Mouse (Mus musculus) liver, adult 2 months (tissue): ENCODE measurements at regions not wholly inside any gene's neighbourhood (a gene's known extent, or its start where the extent isn't known, plus 50 kb on each side); places are given as distances from the start of the nearest gene placed in this dataset.

Experiments
- DNase-seq: peaks from one replicate; pipeline ENCODE4 v3.0.0-alpha.2; 2011; ENCODE audit warnings: low read depth, low spot score; ENCODE audit errors: extremely low read depth
- H3K27ac ChIP-seq: fragments of 200-500 bp; replicated peaks from 2 replicates; pipeline ENCODE4 v1.5.1; 2012; ENCODE audit warnings: low read depth, mild to moderate bottlenecking, control low read depth, inconsistent platforms, low read length; ENCODE audit not compliant: insufficient read depth
- H3K27me3 ChIP-seq: fragments of 200-500 bp; 2 replicates; pipeline ENCODE4 v1.6.1; 2012; ENCODE audit warnings: mild to moderate bottlenecking, moderate library complexity, low read length, inconsistent platforms; ENCODE audit not compliant: control insufficient read depth, insufficient read depth
- H3K36me3 ChIP-seq: fragments of 200-500 bp; 2 replicates; pipeline ENCODE4 v1.6.1; 2012; ENCODE audit warnings: low read length, inconsistent platforms; ENCODE audit not compliant: control insufficient read depth, insufficient read depth
- H3K4me1 ChIP-seq: fragments of 200-500 bp; 2 replicates; pipeline ENCODE4 v1.6.1; 2011; ENCODE audit warnings: low read length; ENCODE audit not compliant: control insufficient read depth, insufficient read depth
- H3K4me3 ChIP-seq: fragments of 200-500 bp; 2 replicates; pipeline ENCODE4 v1.5.1; 2011; ENCODE audit warnings: low read depth, mild to moderate bottlenecking, control low read depth, low read length, moderate library complexity; ENCODE audit not compliant: insufficient read depth
- H3K79me2 ChIP-seq: fragments of 200-500 bp; 2 replicates; pipeline ENCODE4 v1.6.1; 2012; ENCODE audit warnings: inconsistent platforms, mild to moderate bottlenecking, low read length, moderate library complexity; ENCODE audit not compliant: control insufficient read depth, insufficient read depth
- H3K9ac ChIP-seq: fragments of 200-500 bp; 2 replicates; pipeline ENCODE4 v1.6.1; 2012; ENCODE audit warnings: low read depth, mild to moderate bottlenecking, control low read depth, inconsistent platforms, low read length
- CTCF ChIP-seq: fragments of 200-500 bp; IDR thresholded peaks from 2 replicates; pipeline ENCODE4 v1.5.1; 2011; ENCODE audit warnings: low read depth, low read length, control low read depth
- POLR2A ChIP-seq: fragments of 200-500 bp; IDR thresholded peaks from 2 replicates; pipeline ENCODE4 v1.6.1; 2011; ENCODE audit warnings: low read length, control low read depth; ENCODE audit not compliant: insufficient read depth; ENCODE audit errors: extremely low read depth
- WGBS: fragments of 180-500 bp; shearing (Covaris S2); methylation state at CpG from one replicate; pipeline ENCODE4 v1.1.7; 2018; 5-methylcytosine and 5-hydroxymethylcytosine counted together

DNA sequence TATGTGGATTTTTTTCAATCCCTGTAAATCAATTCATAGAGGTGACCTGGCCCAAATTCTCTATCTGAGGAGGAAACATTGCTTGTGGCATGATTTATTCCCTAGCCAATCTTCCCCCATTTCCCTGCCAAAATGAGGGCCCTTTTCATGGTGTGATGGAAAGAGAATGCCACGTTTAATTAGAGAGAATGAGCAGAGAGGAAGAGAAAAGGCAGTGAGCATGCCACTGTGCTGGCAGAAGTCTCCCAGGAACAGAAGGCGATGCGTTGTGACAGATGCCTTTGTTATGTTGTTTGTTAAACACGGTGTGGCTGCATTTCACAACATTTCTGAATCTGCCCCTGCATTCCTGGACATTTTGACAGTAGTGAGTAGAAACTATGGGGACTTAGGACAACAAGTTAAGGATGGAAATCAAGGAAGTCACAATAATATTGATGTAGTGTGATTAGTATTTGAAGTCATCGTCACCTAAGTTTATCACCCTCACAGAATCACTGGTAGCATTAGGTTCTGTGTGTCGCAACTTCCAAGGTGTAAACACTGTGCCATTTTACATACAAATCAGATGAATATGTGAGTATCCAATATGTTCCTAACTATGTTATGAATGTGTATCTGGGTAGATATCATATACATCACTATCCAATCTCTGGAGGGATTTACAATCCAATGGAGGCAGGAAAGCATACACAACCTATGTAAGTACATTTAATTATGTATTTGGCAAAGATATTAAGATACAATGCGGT, 762.8 kb downstream of the Tlr4 start:
- Histone ChIP-seq H3K36me3 (no peaks in the 10 kb centered on the region), H3K9ac (no peak overlapping the region), H3K4me1 (no peaks in the 10 kb centered on the region), H3K27ac (no peak overlapping the region), H3K79me2 (no peaks in the 10 kb centered on the region), H3K27me3 (no peaks in the 10 kb centered on the region), H3K4me3 (no peak overlapping the region)
- DNase-seq: no peak
- TF ChIP-seq CTCF: no peak
- TF ChIP-seq POLR2A: no peak
- 79% methylated on average over 7 of the region's 7 CpGs for WGBS

DNA sequence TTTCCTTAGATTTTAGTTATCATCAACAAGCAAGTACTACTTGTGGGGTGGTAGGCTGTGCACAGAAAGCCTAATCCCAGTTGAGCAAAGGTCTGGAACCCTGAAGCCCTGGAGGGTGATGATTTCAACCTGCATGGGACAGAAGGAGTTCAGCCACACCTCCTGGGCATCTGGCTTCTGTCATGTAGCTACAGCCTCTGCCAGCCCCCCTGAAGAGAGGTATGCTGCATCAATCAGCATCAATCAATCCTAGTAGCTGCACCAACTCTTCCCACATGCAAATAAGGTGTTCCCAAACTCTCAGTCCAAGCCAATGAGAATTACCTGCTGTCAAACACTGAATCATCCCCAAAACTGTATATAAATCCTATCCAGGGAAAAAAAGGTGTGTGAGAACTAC, 779.8 kb downstream of the Tlr4 start:
- Histone ChIP-seq H3K4me3 (no peak overlapping the region), H3K79me2 (no peaks in the 10 kb centered on the region), H3K9ac (no peak overlapping the region), H3K27ac (no peak overlapping the region), H3K4me1 (no peaks in the 10 kb centered on the region), H3K27me3 (no peaks in the 10 kb centered on the region), H3K36me3 (no peaks in the 10 kb centered on the region)
- DNase-seq: no peak
- TF ChIP-seq CTCF (no peak), POLR2A (no peak)

DNA sequence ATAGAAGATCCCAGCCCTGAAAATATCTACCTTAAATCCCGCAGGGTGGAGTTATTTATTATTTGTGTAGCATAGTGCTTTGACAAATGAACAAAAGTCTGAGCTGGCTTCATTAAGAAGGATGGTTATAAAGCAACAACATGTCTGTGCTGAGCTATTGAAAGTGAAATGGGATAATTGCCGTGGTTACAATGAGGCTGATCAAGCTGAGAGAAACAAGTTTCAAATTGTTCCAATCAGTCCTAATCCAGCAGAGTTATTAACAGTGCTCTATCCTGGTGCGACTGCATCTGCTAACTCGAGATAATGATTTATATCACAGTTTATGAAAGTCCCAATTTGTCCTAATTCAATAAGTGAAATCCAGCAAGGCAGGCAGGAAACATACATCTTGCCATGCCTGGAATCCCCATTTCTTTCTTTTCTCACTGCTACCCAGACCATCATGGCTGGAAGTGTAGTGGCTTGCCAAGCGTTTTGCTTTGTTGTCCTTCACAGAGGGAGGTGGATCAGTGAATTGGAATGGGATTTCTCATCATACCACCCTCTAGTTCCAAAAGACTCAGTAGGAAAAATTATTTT, 787.2 kb downstream of the Tlr4 start:
- Histone ChIP-seq H3K4me1 (no peaks in the 10 kb centered on the region), H3K36me3 (no peaks in the 10 kb centered on the region), H3K27me3 (no peaks in the 10 kb centered on the region), H3K27ac (no peak overlapping the region), H3K4me3 (no peak overlapping the region), H3K9ac (no peak overlapping the region), H3K79me2 (no peaks in the 10 kb centered on the region)
- WGBS: 61% methylated on average over 5 of the region's 5 CpGs
- no peak for DNase-seq
- TF ChIP-seq CTCF: no peak
- no peak for TF ChIP-seq POLR2A

DNA sequence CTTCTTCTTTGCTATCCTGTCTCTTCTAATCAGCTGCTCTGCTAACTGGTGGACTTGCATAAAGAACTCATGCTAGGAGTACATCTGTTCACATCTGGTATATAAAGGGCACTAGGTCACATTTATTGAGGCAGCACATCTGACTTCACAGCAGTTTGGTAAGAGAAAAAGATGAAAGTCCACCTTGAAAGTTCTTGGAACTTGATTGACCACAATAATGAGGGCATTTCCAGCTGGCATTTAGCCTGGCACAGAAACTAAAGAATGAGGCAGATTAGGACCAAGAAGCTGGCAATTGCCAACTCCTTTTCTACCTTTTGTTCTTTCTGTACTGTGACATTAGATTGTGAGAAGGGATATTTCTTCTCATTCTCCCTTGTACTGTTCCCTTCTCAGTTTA, 799.3 kb downstream of the Tlr4 start:
- TF ChIP-seq CTCF (no peak), POLR2A (no peak)
- H3K27me3 ChIP-seq: no peaks in the 10 kb centered on the region

DNA sequence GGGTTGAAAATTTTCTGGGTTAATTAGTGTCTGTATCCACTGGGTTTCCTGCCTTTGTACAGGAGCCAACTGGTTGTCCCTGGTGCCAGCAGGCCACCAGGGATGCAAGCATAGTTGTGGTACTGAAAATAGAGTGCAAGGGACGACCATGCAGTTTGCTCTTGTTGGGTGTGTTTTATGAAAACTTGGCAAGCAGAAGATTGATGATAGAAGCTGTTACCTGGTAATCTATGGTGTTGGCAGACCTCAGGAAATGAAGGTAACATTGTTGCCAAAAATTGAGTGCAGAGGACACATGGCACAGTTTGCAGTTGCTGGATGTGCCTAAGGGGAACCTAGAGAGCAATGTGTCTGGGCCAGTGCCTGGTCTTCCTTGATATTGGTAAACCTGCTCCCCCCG, 818.7 kb downstream of the Tlr4 start:
- no peak overlapping the region for H3K9ac ChIP-seq
- DNase-seq: peak; percentile 3
- H3K4me3 ChIP-seq: no peak overlapping the region
- WGBS: 34% methylated on average over 2 of the region's 2 CpGs
- no peak overlapping the region for H3K27ac ChIP-seq
- no peaks in the 10 kb centered on the region for H3K36me3 ChIP-seq
- TF ChIP-seq CTCF (no peak), POLR2A (no peak)
- no peaks in the 10 kb centered on the region for H3K4me1 ChIP-seq
- no peaks in the 10 kb centered on the region for H3K27me3 ChIP-seq
- no peaks in the 10 kb centered on the region for H3K79me2 ChIP-seq

More for the DNA sequence above, 799.3 kb downstream of the Tlr4 start:
- no peaks in the 10 kb centered on the region for H3K4me1 ChIP-seq
- H3K4me3 ChIP-seq: no peak overlapping the region
- no peaks in the 10 kb centered on the region for H3K36me3 ChIP-seq
- H3K79me2 ChIP-seq: no peaks in the 10 kb centered on the region
- H3K27ac ChIP-seq: no peak overlapping the region
- peak; percentile 58 for DNase-seq
- H3K9ac ChIP-seq: no peak overlapping the region

DNA sequence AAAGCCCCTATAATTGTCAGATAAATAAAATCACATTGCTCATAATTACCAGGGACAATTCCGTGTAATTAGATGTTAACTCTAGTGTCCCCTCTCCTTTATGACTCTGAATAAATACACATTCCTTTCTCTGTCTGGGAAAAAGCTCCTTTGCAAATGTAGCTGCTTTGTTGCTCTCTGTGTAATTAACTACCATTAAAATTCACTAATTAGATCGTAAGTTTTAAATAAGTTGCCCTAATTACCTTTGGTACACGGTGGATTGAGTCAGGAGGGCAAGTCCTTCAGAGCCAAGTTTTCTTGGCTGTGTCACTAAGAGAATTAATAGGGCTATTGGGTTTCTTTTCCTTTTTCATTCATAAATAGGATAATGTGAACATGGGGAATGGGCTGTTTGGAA, 834.7 kb downstream of the Tlr4 start:
- H3K27me3 ChIP-seq: no peaks in the 10 kb centered on the region
- no peak overlapping the region for H3K27ac ChIP-seq
- no peak overlapping the region for H3K4me3 ChIP-seq
- H3K9ac ChIP-seq: no peak overlapping the region
- H3K4me1 ChIP-seq: no peaks in the 10 kb centered on the region
- no peak for DNase-seq
- H3K36me3 ChIP-seq: no peaks in the 10 kb centered on the region
- H3K79me2 ChIP-seq: no peaks in the 10 kb centered on the region
- TF ChIP-seq POLR2A (no peak), CTCF (no peak)
- 66% methylated on average over 3 of the region's 3 CpGs for WGBS
